Mouse (Mus musculus) CH12F3 (cell line): ENCODE data around the gene H2-Ke6.

Experiments
- in situ Hi-C: fragments of 300-500 bp; cut with MboI; formaldehyde crosslinking; loops from 2 replicates; pipeline ENCODE4 v1.14.3; 2020; ENCODE audit warnings: low sequenced_read_pairs

H2-Ke6 gene

GRCm38 (mm10) chr17:33999341-34000149 lies 28.3 kb downstream of the H2-Ke6 start:
- in situ Hi-C loops: loop anchor here (25.0 kb wide), 1 partner anchor 1463 kb away; the partner anchor contains the start of gene H2-Q10

- in situ Hi-C loops: loop anchor here (25.0 kb wide), 1 partner anchor 1464 kb away; the partner anchor contains the start of gene H2-Q10
Measured at GRCm38 (mm10) chr17:33998697-33999096, 29.2 kb downstream of the H2-Ke6 start.

- in situ Hi-C loops: loop anchor here (25.0 kb wide), 1 partner anchor 1465 kb away; the partner anchor contains the start of gene H2-Q10
Measured at GRCm38 (mm10) chr17:33997025-33997424, 30.8 kb downstream of the H2-Ke6 start.

- in situ Hi-C loops: loop anchor here (25.0 kb wide), 1 partner anchor 1467 kb away; the partner anchor contains the start of gene H2-Q10
Measured at GRCm38 (mm10) chr17:33995651-33996050, 32.2 kb downstream of the H2-Ke6 start.

- in situ Hi-C loops: loop anchor here (25.0 kb wide), 1 partner anchor 1467 kb away; the partner anchor contains the start of gene H2-Q10
Measured at GRCm38 (mm10) chr17:33994959-33995358, 32.9 kb downstream of the H2-Ke6 start.

GRCm38 (mm10) chr17:33991788-33992664 lies 35.8 kb downstream of the H2-Ke6 start:
- in situ Hi-C loops: loop anchor here (25.0 kb wide), 1 partner anchor 1470 kb away; the partner anchor contains the start of gene H2-Q10

- in situ Hi-C loops: loop anchor here (25.0 kb wide), 1 partner anchor 1480 kb away; the partner anchor contains the start of gene H2-Q10
Measured at GRCm38 (mm10) chr17:33982136-33982535, 45.7 kb downstream of the H2-Ke6 start.

- in situ Hi-C loops: loop anchor here (25.0 kb wide), 1 partner anchor 1481 kb away; the partner anchor contains the start of gene H2-Q10
Measured at GRCm38 (mm10) chr17:33981192-33981909, 46.5 kb downstream of the H2-Ke6 start.

- in situ Hi-C loops: loop anchor here (25.0 kb wide), 1 partner anchor 1482 kb away; the partner anchor contains the start of gene H2-Q10
Measured at GRCm38 (mm10) chr17:33980181-33981035, 47.5 kb downstream of the H2-Ke6 start.

GRCm38 (mm10) chr17:33979512-33980050 lies 48.3 kb downstream of the H2-Ke6 start:
- in situ Hi-C loops: loop anchor here (25.0 kb wide), 1 partner anchor 1483 kb away; the partner anchor contains the start of gene H2-Q10

- in situ Hi-C loops: loop anchor here (25.0 kb wide), 1 partner anchor 1484 kb away; the partner anchor contains the start of gene H2-Q10
Measured at GRCm38 (mm10) chr17:33978631-33979031, 49.2 kb downstream of the H2-Ke6 start.

GRCm38 (mm10) chr17:33977861-33978557 lies 49.9 kb downstream of the H2-Ke6 start:
- in situ Hi-C loops: loop anchor here (25.0 kb wide), 1 partner anchor 1484 kb away; the partner anchor contains the start of gene H2-Q10
